ENCODE assay signal across 16 mouse cellular contexts in the genomic region with DNA sequence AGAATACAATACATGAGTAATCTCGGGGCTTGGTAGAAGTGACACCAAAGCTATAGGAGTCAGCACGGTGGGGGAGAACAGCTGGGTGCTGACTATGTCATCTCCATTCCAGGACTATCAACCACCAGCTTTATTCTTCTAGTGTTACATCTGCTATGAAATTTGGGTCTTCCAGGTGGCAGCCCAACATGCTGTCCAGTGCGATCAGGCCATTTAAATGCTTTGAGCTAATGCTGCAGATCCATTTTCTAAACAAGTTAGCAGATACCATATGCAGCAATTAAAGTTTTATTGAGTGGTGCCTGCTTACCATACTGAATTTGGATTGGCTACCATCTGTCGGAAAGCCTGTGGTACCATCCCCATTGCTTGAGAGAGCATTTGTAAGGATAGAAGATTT.
A peak's percentile ranks its signal among the peaks of the same experiment; 100 is the strongest.
DNase-seq lines count a peak whose midpoint lies in the region; ATAC-seq and TF ChIP-seq lines count a peak whose summit lies in the region.
"Had no signal": no experiment of that assay in that cellular context is flagged by ENCODE, and none has a peak within 500 bp of the region (broad histone marks: within the 10 kb centered on the region; RNA-seq: fewer than 3 reads in every experiment).

No protein-coding gene starts in this region.

- DNase-seq in cerebellum, postnatal 14 days, result peak; percentile 5 to 6
- DNase-seq in cerebellum, adult 11-12 months, result no peak
- peak; percentile 15 for DNase-seq in layer of hippocampus, adult 11-12 months (ENCODE audit: low spot score)
- no peak for DNase-seq in layer of hippocampus, postnatal 25 days (ENCODE audit: extremely low spot score in 1 of 2, low spot score in 1 of 2)
- peak; percentile 72 for DNase-seq in brain, embryonic 14.5 days (ENCODE audit: low read depth)
- peak; percentile 28 to 49 for DNase-seq in layer of hippocampus, postnatal 14 days (ENCODE audit: low spot score in 2 of 2)
- DNase-seq in adrenal gland, postnatal 36 days, result no peak
- DNase-seq: adrenal gland, postnatal 10 days; cerebellum, postnatal 25 days; gastrocnemius, postnatal 36 days; heart, adult 2 months; heart, postnatal 36 days; kidney, adult 18-20 months; kidney, postnatal 4 days; thymus, adult 2 months had no signal

- TF ChIP-seq CTCF in brain, embryonic 14.5 days (IDR thresholded peaks at IDR 0.05; ENCODE audit: borderline replicate concordance, extremely low read depth, insufficient read depth, insufficient read length), result no peak

- ATAC-seq in megakaryocyte progenitor cell, adult 5-6 weeks (replicated peaks; ENCODE audit: poor library complexity), result no peak

- no peak for TF ChIP-seq POLR2A in brain, embryonic 14.5 days (IDR thresholded peaks at IDR 0.05; ENCODE audit: borderline replicate concordance, extremely low read depth, insufficient read depth, insufficient read length, poor library complexity, severe bottlenecking)

Comparison
In these comparisons a context has a peak if more than half of its experiments do, and no peak if none do; other contexts are left out.
1. DNase-seq: peak in cerebellum, postnatal 14 days (2 of 2), layer of hippocampus, adult 11-12 months (single experiment), brain, embryonic 14.5 days (single experiment) and layer of hippocampus, postnatal 14 days (2 of 2); none in cerebellum, adult 11-12 months (single experiment), layer of hippocampus, postnatal 25 days (0 of 2) and adrenal gland, postnatal 36 days (0 of 2).